Mouse (Mus musculus): ENCODE measurements around the gene Olfr1189. TPM values are rescaled to one million over a fixed set of nuclear protein-coding genes. Genes with fewer than 3 reads are reported as not detected.
"Not testable (repeated sequence)": the region's sequence is repeated elsewhere in the genome, so short reads cannot be mapped to it uniquely, and the experiment has no call there.

Olfr1189 gene
- total RNA-seq (2014; fragmentation: Nextera tagmentation) (not detected in 2 replicates), total RNA-seq (2017) (0.06 and 0.16 TPM in 2 replicates), polyA plus RNA-seq (2012) (not detected in 2 replicates)

- ATAC-seq (ENCODE audit: extremely low read depth, insufficient number of reproducible peaks, low FRiP score, poor library complexity, severe bottlenecking) (no peak), DNase-seq (ENCODE audit: low spot score) (no peak)
- Histone ChIP-seq H3K27me3 (ENCODE audit: insufficient read depth, low read length) (no peaks in the 10 kb centered on the region), H3K4me1 (ENCODE audit: insufficient read depth, low read depth, low read length) (no peaks in the 10 kb centered on the region), H3K4me3 (ENCODE audit: low read depth, low read length) (no peak within 1 kb of the TSS), H3K36me3 (replicated peaks) (no peaks in the 10 kb centered on the region), H3K9me3 (replicated peaks) (no peaks in the 10 kb centered on the region)
- no peak for TF ChIP-seq GATA1 (IDR thresholded peaks at IDR 0.05; ENCODE audit: borderline replicate concordance, low read length)
- TF ChIP-seq GATA2 (IDR thresholded peaks at IDR 0.05; ENCODE audit: borderline replicate concordance, low read depth, low read length): no peak
- no peak for TF ChIP-seq POLR2AphosphoS5 (IDR thresholded peaks at IDR 0.05; ENCODE audit: insufficient replicate concordance, low read depth, low read length)
- no peak for TF ChIP-seq TAL1 (conservative IDR thresholded peaks at IDR 0.05; ENCODE audit: low read depth, low read length)
- no peak for TF ChIP-seq CTCF (IDR thresholded peaks at IDR 0.05; ENCODE audit: low read depth, low read length)
Observed at GRCm38 (mm10) chr2:88586154-88586553, at the start of gene Olfr1189. TSS of gene Olfr1189 (plus strand) at chr2:88586454.

GRCm38 (mm10) chr2:88556635-88557034, 29.6 kb upstream of the Olfr1189 start, which contains the start of gene Olfr1188:
TSS of gene Olfr1188 (plus strand) at chr2:88556935.
- TF ChIP-seq TAL1 (conservative IDR thresholded peaks at IDR 0.05; ENCODE audit: low read depth, low read length): no peak
- TF ChIP-seq GATA1 (IDR thresholded peaks at IDR 0.05; ENCODE audit: borderline replicate concordance, low read length): no peak
- TF ChIP-seq GATA2 (IDR thresholded peaks at IDR 0.05; ENCODE audit: borderline replicate concordance, low read depth, low read length): no peak
- TF ChIP-seq CTCF (IDR thresholded peaks at IDR 0.05; ENCODE audit: low read depth, low read length): no peak
- TF ChIP-seq POLR2AphosphoS5 (IDR thresholded peaks at IDR 0.05; ENCODE audit: insufficient replicate concordance, low read depth, low read length): no peak
- no peak for DNase-seq (ENCODE audit: low spot score)

GRCm38 (mm10) chr2:88572696-88573095, 13.6 kb upstream of the Olfr1189 start:
- DNase-seq (ENCODE audit: low spot score); H3K4me1 ChIP-seq (ENCODE audit: insufficient read depth, low read depth, low read length); H3K27me3 ChIP-seq (ENCODE audit: insufficient read depth, low read length); H3K36me3 ChIP-seq (replicated peaks); ATAC-seq (ENCODE audit: extremely low read depth, insufficient number of reproducible peaks, low FRiP score, poor library complexity, severe bottlenecking); H3K4me3 ChIP-seq (ENCODE audit: low read depth, low read length); H3K9me3 ChIP-seq (replicated peaks): not testable (repeated sequence)

More at GRCm38 (mm10) chr2:88556635-88557034, 29.6 kb upstream of the Olfr1189 start, which contains the start of gene Olfr1188:
- H3K4me1 ChIP-seq (ENCODE audit: insufficient read depth, low read depth, low read length): no peaks in the 10 kb centered on the region
- ATAC-seq (ENCODE audit: extremely low read depth, insufficient number of reproducible peaks, low FRiP score, poor library complexity, severe bottlenecking): no peak
- no peaks in the 10 kb centered on the region for H3K36me3 ChIP-seq (replicated peaks)
- no peak within 1 kb of the TSS for H3K4me3 ChIP-seq (ENCODE audit: low read depth, low read length)
- H3K9me3 ChIP-seq (replicated peaks): no peaks in the 10 kb centered on the region; the same call in 1 of the 2 replicates
- H3K27me3 ChIP-seq (ENCODE audit: insufficient read depth, low read length): no peaks in the 10 kb centered on the region

- not testable (repeated sequence) for H3K36me3 ChIP-seq (replicated peaks); H3K4me1 ChIP-seq (ENCODE audit: insufficient read depth, low read depth, low read length)
Observed at GRCm38 (mm10) chr2:88640242-88640641, 54.0 kb downstream of the Olfr1189 start, which contains the start of gene Olfr1191-ps1. TSS of gene Olfr1191-ps1 (plus strand) at chr2:88640542.

More at GRCm38 (mm10) chr2:88640242-88640641, 54.0 kb downstream of the Olfr1189 start, which contains the start of gene Olfr1191-ps1:
- H3K9me3 ChIP-seq (replicated peaks); ATAC-seq (ENCODE audit: extremely low read depth, insufficient number of reproducible peaks, low FRiP score, poor library complexity, severe bottlenecking); H3K27me3 ChIP-seq (ENCODE audit: insufficient read depth, low read length); H3K4me3 ChIP-seq (ENCODE audit: low read depth, low read length); DNase-seq (ENCODE audit: low spot score): not testable (repeated sequence)

Other genes with a start within 250 kb of the Olfr1189 start
Only the 20 nearest of the 24 such genes appear.
- not detected in 2 replicates for gene Olfr1178, start 199.4 kb upstream of the Olfr1189 start, total RNA-seq (2014; fragmentation: Nextera tagmentation)
- gene Olfr1178, start 199.4 kb upstream of the Olfr1189 start, total RNA-seq (2017): 0.06 and 0.49 TPM in 2 replicates
- gene Olfr1178, start 199.4 kb upstream of the Olfr1189 start, polyA plus RNA-seq (2012): not detected in 2 replicates
- not detected in 2 replicates for gene Olfr1179, start 180.0 kb upstream of the Olfr1189 start, total RNA-seq (2014; fragmentation: Nextera tagmentation)
- gene Olfr1179, start 180.0 kb upstream of the Olfr1189 start, total RNA-seq (2017): 0.16 TPM in 1 of 2 replicates, not detected in the other
- not detected in 2 replicates for gene Olfr1179, start 180.0 kb upstream of the Olfr1189 start, polyA plus RNA-seq (2012)
- not detected in 2 replicates for gene Olfr1180, start 167.3 kb upstream of the Olfr1189 start, total RNA-seq (2014; fragmentation: Nextera tagmentation)
- gene Olfr1180, start 167.3 kb upstream of the Olfr1189 start, total RNA-seq (2017): 0.11 TPM in 1 of 2 replicates, not detected in the other
- gene Olfr1180, start 167.3 kb upstream of the Olfr1189 start, polyA plus RNA-seq (2012): not detected in 2 replicates
- not detected in 2 replicates for gene Olfr1181, start 160.3 kb upstream of the Olfr1189 start, total RNA-seq (2014; fragmentation: Nextera tagmentation)
- 0.33 TPM in 1 of 2 replicates, not detected in the other for gene Olfr1181, start 160.3 kb upstream of the Olfr1189 start, total RNA-seq (2017)
- not detected in 2 replicates for gene Olfr1181, start 160.3 kb upstream of the Olfr1189 start, polyA plus RNA-seq (2012)
- gene Gm13757, start 137.3 kb upstream of the Olfr1189 start, total RNA-seq (2014; fragmentation: Nextera tagmentation): not detected in 2 replicates
- 0.05 TPM in 1 of 2 replicates, not detected in the other for gene Gm13757, start 137.3 kb upstream of the Olfr1189 start, total RNA-seq (2017)
- gene Gm13757, start 137.3 kb upstream of the Olfr1189 start, polyA plus RNA-seq (2012): not detected in 2 replicates
- not detected in 2 replicates for gene Olfr1183, start 131.6 kb upstream of the Olfr1189 start, total RNA-seq (2014; fragmentation: Nextera tagmentation)
- gene Olfr1183, start 131.6 kb upstream of the Olfr1189 start, total RNA-seq (2017): under 0.01 and 0.06 TPM in 2 replicates
- gene Olfr1183, start 131.6 kb upstream of the Olfr1189 start, polyA plus RNA-seq (2012): not detected in 2 replicates
- gene Olfr1184, start 102.9 kb upstream of the Olfr1189 start, total RNA-seq (2014; fragmentation: Nextera tagmentation): not detected in 2 replicates
- not detected in 2 replicates for gene Olfr1184, start 102.9 kb upstream of the Olfr1189 start, total RNA-seq (2017)
- not detected in 2 replicates for gene Olfr1184, start 102.9 kb upstream of the Olfr1189 start, polyA plus RNA-seq (2012)
- gene Olfr1185-ps1, start 93.1 kb upstream of the Olfr1189 start, total RNA-seq (2014; fragmentation: Nextera tagmentation): not detected in 2 replicates
- 0.05 and 0.06 TPM in 2 replicates for gene Olfr1185-ps1, start 93.1 kb upstream of the Olfr1189 start, total RNA-seq (2017)
- not detected in 2 replicates for gene Olfr1185-ps1, start 93.1 kb upstream of the Olfr1189 start, polyA plus RNA-seq (2012)
- gene Olfr1186, start 67.9 kb upstream of the Olfr1189 start, total RNA-seq (2014; fragmentation: Nextera tagmentation): not detected in 2 replicates
- gene Olfr1186, start 67.9 kb upstream of the Olfr1189 start, total RNA-seq (2017): 0.27 TPM in 1 of 2 replicates, not detected in the other
- gene Olfr1186, start 67.9 kb upstream of the Olfr1189 start, polyA plus RNA-seq (2012): not detected in 2 replicates
- not detected in 2 replicates for gene Olfr1188, start 29.5 kb upstream of the Olfr1189 start, total RNA-seq (2014; fragmentation: Nextera tagmentation)
- 0.17 and 0.27 TPM in 2 replicates for gene Olfr1188, start 29.5 kb upstream of the Olfr1189 start, total RNA-seq (2017)
- not detected in 2 replicates for gene Olfr1188, start 29.5 kb upstream of the Olfr1189 start, polyA plus RNA-seq (2012)
- not detected in 2 replicates for gene Olfr1191-ps1, start 54.1 kb downstream of the Olfr1189 start, total RNA-seq (2014; fragmentation: Nextera tagmentation)
- gene Olfr1191-ps1, start 54.1 kb downstream of the Olfr1189 start, total RNA-seq (2017): 0.05 TPM in 1 of 2 replicates, not detected in the other
- gene Olfr1191-ps1, start 54.1 kb downstream of the Olfr1189 start, polyA plus RNA-seq (2012): not detected in 2 replicates
- not detected in 2 replicates for gene Olfr1192-ps1, start 62.1 kb downstream of the Olfr1189 start, total RNA-seq (2014; fragmentation: Nextera tagmentation)
- 0.12 and 0.27 TPM in 2 replicates for gene Olfr1192-ps1, start 62.1 kb downstream of the Olfr1189 start, total RNA-seq (2017)
- not detected in 2 replicates for gene Olfr1192-ps1, start 62.1 kb downstream of the Olfr1189 start, polyA plus RNA-seq (2012)
- gene Olfr1193, start 89.2 kb downstream of the Olfr1189 start, total RNA-seq (2014; fragmentation: Nextera tagmentation): not detected in 2 replicates
- 0.12 and 0.55 TPM in 2 replicates for gene Olfr1193, start 89.2 kb downstream of the Olfr1189 start, total RNA-seq (2017)
- not detected in 2 replicates for gene Olfr1193, start 89.2 kb downstream of the Olfr1189 start, polyA plus RNA-seq (2012)
- gene Olfr1195, start 102.7 kb downstream of the Olfr1189 start, total RNA-seq (2014; fragmentation: Nextera tagmentation): not detected in 2 replicates
- gene Olfr1195, start 102.7 kb downstream of the Olfr1189 start, total RNA-seq (2017): not detected in 2 replicates
- gene Olfr1195, start 102.7 kb downstream of the Olfr1189 start, polyA plus RNA-seq (2012): not detected in 2 replicates
- gene Olfr1196, start 118.1 kb downstream of the Olfr1189 start, total RNA-seq (2014; fragmentation: Nextera tagmentation): not detected in 2 replicates
- 0.06 and 0.11 TPM in 2 replicates for gene Olfr1196, start 118.1 kb downstream of the Olfr1189 start, total RNA-seq (2017)
- not detected in 2 replicates for gene Olfr1196, start 118.1 kb downstream of the Olfr1189 start, polyA plus RNA-seq (2012)
- not detected in 2 replicates for gene Olfr1197, start 145.9 kb downstream of the Olfr1189 start, total RNA-seq (2014; fragmentation: Nextera tagmentation)
- gene Olfr1197, start 145.9 kb downstream of the Olfr1189 start, total RNA-seq (2017): 0.05 TPM in 1 of 2 replicates, not detected in the other
- not detected in 2 replicates for gene Olfr1197, start 145.9 kb downstream of the Olfr1189 start, polyA plus RNA-seq (2012)
- gene Olfr1198, start 164.9 kb downstream of the Olfr1189 start, total RNA-seq (2014; fragmentation: Nextera tagmentation): not detected in 2 replicates
- 0.05 TPM in 1 of 2 replicates, not detected in the other for gene Olfr1198, start 164.9 kb downstream of the Olfr1189 start, total RNA-seq (2017)
- gene Olfr1198, start 164.9 kb downstream of the Olfr1189 start, polyA plus RNA-seq (2012): not detected in 2 replicates
- gene Olfr1199, start 174.0 kb downstream of the Olfr1189 start, total RNA-seq (2014; fragmentation: Nextera tagmentation): not detected in 2 replicates
- gene Olfr1199, start 174.0 kb downstream of the Olfr1189 start, total RNA-seq (2017): 0.11 TPM in 1 of 2 replicates, not detected in the other
- gene Olfr1199, start 174.0 kb downstream of the Olfr1189 start, polyA plus RNA-seq (2012): not detected in 2 replicates
- gene Olfr1200, start 184.0 kb downstream of the Olfr1189 start, total RNA-seq (2014; fragmentation: Nextera tagmentation): not detected in 2 replicates
- 0.38 TPM in 1 of 2 replicates, not detected in the other for gene Olfr1200, start 184.0 kb downstream of the Olfr1189 start, total RNA-seq (2017)
- gene Olfr1200, start 184.0 kb downstream of the Olfr1189 start, polyA plus RNA-seq (2012): not detected in 2 replicates
- gene Olfr1201, start 206.6 kb downstream of the Olfr1189 start, total RNA-seq (2014; fragmentation: Nextera tagmentation): not detected in 2 replicates
- 0.11 and 0.17 TPM in 2 replicates for gene Olfr1201, start 206.6 kb downstream of the Olfr1189 start, total RNA-seq (2017)
- not detected in 2 replicates for gene Olfr1201, start 206.6 kb downstream of the Olfr1189 start, polyA plus RNA-seq (2012)